Mouse (Mus musculus) mature B cell (primary cell): ENCODE measurements around the gene Slc4a3.

Experiments used
- in situ Hi-C: fragments of 300-500 bp; cut with MboI; formaldehyde crosslinking; loops from 2 replicates; pipeline ENCODE4 v1.14.3; 2019

Slc4a3 gene

DNA sequence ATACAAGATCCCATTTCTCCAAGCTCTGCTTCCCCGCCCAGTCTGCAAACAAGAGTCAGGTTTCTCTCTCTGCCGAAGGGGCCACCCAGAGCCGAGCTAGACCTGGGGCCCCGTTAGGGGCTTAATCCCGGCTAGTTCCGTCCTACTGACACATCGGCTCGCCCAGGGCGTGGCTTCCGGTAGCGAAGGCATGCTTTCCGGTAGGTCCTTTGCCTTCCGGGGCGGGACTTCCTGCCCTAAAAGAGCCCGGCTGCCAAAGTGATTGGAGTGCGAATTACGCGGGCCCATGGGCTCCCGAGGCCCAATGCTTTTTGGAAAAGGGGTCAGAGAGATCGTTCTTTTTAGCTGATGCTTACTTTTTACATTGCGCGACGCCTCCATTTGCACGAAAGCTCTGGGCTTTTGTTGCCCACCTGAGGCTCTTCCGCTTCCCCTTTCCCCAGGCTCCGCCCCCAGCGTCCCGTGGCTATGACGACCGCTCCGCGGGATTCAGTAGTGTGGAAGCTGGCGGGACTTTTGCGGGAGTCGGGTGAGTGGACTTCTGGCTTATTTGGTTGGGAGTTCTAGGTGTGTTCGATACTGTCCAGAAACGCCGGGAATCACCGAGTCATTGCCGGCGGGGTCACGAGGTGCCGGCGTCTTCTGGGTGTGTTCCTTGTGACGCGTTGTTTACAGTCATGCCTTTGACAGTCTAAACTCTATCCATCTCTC lies 24.6 kb upstream of the Slc4a3 start, which contains the start of gene Stk11ip:
TSS of gene Stk11ip (plus strand) at position 209 of the 711 bp plus-strand sequence.
- in situ Hi-C loops, result no loop called here

DNA sequence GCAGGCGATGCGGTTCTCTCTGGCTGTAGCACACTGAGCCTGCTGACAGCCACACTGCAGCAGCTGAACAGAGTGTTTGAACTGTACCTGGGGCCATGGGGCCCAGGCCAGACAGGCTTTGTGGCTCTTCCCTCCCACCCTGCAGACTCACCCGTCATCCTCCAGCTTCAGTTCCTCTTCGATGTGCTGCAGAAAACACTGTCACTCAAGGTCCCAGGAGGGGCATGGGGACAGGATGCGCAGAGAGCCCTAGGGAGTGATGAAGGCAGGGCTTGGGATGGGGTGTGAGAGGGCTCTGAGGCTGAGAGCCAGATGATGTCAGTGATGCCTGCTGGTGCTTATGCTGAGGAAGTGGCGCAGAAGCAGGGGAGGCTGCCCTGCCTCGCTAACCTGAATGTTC lies 21.4 kb upstream of the Slc4a3 start:
- in situ Hi-C loops, result no loop called here

DNA sequence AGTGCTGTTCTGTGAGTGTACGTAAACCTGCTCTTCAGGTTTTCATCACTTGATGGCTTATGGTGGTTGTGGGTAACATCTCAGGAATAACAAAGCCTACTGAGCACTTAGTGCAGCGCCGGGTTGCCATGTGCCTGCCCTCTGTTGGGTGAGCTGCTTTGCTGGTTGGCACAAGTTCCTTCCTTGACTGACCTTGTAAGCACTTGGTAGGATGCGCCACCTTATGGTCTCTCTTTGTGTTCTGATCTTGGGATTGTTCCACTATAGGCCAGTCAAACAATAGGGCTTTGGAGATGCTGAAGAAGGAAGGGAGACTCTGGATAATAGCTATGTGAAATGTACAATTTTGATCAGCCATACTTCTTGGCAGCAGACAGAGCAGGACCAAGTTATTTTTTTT lies 15.5 kb upstream of the Slc4a3 start:
- in situ Hi-C loops, result no loop called here

DNA sequence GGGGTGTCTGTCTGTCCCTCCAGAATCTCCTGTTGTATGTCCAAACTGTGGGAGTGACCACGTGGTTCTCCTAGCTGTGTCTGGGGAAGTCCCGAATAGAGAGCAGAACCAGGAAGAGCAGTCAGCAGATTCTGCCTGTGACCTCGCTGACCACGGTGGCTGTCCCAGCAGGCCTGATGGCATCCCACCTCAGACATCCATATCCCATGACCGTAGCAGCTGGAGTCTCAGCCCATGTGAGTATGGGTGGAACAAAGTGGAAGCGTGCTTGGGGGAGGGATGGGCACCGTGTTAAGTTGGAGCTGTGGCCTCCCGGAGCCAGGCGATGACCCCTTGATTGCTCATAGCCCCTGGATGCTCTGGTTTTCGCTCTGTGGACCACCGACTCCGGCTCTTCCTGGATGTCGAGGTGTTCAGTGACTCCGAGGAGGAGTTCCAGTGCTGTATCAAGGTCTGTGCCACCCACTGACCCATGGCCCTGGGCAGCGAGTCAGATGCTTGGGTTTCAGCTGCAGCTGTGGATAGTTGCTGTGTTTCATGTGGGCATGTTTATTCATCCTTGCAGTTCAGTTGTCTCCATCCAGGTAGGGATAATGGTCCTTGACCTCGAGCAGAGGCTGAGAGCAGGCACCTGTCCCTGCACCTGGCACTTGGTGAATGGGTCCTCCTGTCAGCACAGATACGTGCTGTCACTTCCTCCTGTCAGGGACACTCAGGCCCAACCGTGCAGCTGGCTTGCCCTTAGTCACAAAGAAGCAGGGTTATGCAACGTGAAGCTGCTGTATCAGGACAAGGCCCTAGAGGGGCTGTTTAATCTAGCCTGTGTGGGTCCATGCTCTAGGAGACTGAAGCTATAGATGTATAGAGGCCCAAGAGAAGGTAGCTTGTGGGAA lies 13.5 kb upstream of the Slc4a3 start:
- in situ Hi-C loops, result no loop called here

DNA sequence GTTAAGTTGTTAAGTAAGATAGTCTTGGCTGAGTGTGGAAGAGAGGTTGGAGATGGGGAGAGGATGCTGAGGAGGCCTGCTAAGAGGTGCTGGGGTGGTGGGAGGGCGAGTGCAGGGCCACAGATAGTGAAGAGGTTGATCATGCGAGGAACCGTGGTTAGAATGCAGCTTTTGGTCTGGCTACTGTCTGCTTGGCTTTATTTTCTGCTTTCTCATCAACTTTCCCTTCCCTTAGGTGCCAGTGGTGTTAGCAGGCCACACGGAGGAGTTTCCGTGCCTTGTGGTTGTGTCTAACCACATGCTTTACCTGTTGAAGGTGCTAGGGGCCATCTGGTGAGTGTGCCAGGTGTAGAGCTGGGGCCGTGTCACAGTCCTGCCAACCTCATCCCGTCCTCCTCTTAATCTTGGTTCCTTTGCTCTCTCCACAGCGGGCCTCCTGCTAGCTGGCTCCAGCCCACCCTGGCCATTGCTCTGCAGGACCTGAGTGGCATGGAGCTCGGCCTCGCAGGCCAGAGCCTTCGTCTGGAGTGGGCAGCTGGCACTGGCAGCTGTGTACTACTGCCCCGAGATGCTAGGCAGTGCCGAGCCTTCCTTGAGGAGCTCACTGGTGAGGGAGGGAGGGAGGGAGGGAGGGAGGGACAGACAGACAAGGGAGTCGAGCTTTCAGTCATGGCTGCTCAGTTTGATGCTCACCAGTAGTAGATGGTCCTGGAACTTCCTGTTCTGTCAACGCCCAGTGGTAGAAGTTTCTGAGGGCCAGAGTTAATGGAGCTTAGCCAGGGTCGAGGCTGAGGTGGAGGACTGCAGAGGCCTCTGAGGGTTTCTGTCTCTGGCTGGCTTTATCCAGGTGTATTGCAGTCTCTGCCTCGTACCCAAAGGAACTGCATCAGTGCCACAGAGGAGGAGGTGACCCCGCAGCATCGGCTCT lies 12.5 kb upstream of the Slc4a3 start:
- in situ Hi-C loops, result no loop called here

DNA sequence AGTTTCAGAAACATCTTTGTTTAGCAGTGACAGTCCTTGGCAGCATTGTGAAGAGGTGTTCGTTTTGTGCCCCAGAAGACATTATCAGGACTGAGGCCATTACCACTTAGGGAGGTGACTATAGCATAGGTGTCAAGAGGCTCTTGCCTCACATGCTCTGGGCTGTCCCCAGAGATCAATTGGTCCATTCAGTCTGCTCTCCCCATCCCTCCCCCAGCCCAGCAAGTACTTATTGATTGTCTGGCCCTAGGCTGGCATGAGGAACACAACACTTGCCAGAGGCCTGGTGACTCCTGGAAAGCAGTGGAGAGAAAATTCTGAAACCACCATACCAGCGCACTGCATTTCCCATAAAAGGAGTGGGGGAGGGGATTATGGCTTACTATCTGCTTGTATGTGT lies 8.5 kb upstream of the Slc4a3 start:
- in situ Hi-C loops, result no loop called here

DNA sequence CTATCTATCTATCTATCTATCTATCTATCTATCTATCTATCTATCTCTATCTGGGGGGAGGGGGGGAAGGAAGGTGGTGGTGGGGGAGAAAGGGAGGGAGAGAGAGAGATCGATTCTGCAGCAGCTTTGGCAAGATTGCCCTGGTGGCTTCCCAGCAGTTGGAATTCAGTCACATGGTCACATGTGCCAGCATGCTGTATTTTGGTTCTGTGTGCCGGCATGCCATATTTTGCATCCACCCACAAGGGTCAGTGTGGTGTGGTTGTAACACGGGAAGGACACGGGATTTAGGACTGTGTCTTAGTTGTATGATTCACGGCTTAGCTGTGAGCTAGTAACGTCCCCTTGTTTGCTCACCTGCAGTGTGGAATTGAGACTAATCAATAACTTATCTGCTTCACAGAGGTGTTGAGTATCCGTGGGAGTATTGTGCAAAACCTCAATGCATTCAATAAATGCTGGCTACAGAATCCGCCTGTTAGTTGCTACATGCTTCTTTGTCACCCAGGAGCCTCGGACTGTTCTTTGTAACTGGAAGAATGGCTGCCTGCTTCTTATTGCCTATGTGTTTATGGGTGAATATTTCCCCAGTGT lies 7.4 kb upstream of the Slc4a3 start:
- in situ Hi-C loops, result no loop called here

DNA sequence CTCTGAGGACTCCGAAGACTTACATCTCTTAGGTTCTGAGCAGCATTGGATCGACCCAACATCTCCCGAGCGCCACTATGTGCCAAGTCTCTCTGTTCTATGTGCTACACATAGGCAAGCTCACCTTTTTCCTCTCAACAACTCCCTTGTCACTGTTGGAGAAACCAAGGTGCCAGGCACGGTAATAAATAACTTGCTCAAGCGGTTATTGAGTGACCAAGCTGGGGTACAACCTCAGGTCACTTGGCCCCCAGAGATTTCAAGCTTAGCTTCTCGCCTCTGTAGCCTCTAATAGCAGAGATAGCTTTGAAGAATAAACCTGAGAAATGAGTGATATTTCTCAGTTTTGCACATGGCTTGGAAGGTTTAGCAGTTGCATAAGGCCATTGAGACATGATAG lies 4.6 kb upstream of the Slc4a3 start:
- in situ Hi-C loops, result no loop called here

DNA sequence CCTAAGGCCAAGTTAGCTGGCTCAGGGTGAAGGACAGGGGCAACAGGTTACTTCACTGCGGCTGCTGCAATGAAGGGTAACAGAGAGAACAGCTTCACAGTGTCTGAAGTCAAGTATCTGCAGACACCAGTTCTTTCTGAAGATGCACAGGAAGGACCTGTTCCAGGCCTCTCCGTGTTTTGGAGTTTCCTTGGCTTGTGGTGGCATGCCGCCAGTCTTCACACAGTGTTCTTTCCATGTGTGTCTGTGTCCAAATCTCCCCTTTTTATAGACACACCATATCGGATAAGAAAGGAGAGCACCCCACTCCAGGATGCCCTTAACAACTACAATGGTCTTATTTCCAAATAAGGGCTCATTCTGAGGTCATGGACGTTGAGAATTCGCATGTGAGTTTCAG lies 1.7 kb upstream of the Slc4a3 start:
- in situ Hi-C loops, result no loop called here

DNA sequence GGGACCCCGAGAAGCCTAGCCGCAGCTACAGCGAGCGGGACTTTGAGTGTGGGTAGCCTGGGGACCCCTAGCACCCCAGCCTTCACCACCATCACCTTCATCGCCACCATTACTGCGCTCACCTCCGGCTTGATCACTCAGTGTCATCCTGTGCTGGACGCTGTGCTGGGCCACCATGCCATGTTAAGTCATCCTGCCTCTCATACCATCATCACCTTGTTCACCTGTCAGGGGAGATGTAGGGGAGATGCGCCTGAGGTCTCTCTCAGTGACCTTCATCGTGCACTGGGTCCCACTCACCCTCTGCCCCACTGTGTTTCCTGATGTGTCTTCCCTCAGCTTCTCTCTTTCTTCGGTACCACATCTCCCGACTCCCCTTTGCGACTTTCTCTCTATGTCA lies 1.3 kb downstream of the Slc4a3 start:
- in situ Hi-C loops, result no loop called here

DNA sequence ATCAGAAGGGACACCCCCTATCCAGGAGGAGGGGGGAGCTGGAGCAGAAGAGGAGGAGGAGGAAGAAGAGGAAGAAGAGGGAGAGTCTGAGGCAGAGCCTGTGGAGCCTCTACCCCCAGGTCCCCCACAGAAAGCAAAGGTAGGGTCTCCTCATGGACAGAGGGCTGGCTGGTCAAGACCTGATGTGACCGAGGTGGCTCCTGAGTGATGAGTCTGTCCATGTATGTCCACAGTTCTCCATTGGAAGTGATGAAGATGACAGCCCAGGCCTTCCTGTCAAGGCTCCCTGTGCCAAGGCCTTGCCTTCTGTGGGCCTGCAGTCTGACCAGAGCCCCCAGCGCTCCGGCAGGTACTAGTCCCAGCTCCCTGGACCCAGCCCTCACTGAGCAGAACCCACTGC lies 2.0 kb downstream of the Slc4a3 start:
- in situ Hi-C loops, result no loop called here

DNA sequence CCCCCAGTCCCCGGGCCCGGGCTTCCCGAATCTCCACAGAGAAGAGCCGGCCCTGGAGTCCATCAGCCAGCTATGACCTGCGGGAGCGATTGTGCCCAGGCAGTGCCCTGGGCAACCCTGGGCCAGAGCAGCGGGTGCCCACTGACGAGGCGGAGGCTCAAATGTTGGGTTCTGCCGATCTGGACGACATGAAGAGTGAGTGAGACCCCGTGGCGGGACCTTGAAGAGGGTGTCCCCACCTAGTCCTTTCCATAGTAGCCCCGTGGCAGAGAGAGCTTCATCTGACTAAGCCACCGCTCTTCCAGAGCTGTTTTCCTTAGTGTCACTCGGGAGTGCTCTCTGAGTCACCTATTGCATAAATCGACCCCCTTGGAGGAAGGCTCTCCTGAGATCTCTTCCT lies 2.8 kb downstream of the Slc4a3 start:
- in situ Hi-C loops, result no loop called here

DNA sequence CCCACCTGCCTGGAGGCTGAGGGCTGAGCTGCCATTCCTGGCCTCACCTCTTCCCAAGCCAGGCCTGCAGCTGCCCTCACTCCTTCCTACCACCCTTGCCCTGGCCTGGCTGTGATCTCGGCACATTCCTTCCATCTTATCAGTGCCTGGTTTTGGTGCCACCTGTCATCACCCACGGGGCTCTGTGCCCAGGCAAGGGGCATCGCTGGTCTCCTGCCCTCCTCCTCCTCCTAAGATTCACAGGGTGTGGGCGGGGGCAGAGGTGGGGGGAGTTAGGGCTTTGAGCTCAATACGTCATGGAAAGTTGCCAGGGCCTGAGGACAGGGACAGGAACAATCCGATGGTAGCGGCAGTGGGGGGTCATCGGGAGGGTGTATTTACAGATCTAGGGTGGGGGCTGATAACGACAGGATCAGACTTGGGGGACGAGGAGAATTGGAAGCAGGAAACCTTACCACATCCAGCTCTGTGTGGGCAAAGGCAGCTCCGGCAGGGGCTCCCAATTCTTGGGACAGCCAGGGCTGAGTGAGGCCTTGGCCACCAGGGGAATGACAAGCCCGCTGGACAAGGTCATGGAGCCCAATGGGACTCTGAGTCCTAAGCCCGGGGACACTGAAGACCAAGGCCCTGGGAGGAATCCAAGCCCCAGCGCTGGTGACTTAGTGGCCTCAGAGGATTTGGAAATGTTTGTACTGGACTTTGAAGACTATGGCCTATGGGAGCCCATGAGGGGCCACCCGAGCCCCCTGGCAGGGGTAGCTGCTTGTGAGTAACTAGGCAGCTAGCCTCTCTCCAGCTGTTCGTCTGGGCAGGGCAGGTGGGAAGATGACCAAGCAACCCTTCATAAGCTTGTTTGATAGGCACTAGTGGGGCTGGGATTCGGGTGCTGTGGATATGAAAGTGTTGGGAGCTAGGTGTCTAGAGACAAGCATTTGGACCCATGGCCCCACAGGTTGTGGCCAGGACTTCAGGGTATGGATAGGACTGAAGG lies 3.5 kb downstream of the Slc4a3 start:
- in situ Hi-C loops, result no loop called here

DNA sequence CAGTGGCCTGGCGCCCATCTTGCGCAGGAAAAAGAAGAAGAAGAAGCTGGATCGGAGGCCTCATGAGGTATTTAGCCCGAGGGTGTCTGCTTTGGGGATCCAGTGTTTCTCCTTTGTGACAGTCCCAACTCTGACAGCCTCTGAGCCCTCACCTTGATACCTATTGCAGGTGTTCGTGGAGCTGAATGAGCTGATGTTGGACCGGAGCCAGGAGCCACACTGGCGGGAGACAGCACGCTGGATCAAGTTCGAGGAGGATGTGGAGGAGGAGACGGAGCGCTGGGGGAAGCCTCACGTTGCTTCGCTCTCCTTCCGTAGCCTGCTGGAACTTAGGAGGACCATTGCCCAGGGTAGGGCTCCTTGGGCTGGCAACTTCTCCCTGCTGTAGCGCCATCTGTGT lies 4.5 kb downstream of the Slc4a3 start:
- in situ Hi-C loops, result no loop called here

DNA sequence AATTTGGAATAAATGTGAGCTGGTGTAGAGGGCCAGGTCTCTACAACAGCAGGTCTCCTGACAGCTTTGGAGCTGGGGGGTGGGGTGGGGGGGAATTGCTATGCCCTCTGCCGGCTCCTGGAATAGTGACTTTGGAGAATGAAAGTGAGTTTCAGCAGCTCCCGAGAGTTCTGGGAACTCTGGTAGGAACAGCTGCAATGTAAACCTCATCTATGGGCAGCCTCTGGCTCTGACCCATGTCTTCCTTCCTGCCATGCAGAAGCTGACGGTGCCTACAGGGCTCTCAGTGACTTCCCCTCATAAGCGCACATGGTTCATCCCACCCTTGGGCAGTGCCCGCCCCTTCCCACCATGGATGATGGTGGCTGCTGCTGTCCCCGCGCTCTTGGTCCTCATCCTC lies 9.6 kb downstream of the Slc4a3 start:
- in situ Hi-C loops, result no loop called here

DNA sequence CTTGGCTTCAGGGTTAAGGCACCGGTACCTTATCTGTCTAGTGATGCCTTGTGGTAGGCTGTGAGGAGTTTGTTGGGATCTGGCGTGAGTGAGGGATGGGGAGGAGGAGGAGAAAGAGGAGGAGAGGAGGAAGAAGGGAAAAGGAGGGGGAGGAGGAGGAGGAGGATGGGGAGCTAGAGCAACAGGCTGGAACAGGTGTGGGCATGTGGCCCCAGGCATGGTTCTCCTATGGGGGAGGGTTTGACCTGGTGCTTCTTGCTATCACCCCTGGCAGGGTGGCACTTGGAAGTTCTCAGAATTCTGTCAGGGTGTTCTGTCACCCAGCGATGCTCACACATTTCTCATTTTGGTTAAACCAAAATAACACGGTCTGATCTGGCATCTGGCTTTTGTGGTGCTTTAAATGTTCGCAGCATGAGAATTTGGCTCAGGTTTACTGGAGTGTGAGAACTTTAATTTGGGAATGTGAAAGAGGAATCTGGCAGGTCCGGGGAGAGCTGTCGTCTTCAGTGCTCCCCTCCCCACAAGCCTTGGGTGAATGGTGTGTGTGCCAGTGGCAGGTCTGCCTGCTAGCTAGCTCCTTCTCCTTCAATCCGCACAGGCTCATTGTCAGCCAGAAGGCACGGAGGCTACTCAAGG lies 10.2 kb downstream of the Slc4a3 start:
- in situ Hi-C loops, result no loop called here

DNA sequence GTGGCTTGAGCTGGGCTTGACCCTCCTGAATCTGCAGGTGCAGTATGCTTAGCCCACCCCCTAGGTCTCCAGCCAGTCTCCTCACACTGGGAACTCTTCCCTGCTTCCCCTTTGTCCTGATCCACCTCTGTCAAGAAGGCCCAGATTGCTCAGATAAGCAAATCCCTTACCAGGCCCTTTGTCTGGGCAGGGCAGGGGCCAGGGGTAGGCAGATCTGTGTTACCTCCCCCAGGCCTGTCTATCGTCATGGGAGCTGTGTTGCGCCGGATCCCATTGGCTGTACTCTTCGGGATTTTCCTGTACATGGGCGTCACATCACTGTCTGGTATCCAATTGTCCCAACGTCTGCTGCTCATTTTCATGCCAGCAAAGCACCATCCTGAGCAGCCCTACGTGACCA lies 11.0 kb downstream of the Slc4a3 start:
- in situ Hi-C loops, result no loop called here

DNA sequence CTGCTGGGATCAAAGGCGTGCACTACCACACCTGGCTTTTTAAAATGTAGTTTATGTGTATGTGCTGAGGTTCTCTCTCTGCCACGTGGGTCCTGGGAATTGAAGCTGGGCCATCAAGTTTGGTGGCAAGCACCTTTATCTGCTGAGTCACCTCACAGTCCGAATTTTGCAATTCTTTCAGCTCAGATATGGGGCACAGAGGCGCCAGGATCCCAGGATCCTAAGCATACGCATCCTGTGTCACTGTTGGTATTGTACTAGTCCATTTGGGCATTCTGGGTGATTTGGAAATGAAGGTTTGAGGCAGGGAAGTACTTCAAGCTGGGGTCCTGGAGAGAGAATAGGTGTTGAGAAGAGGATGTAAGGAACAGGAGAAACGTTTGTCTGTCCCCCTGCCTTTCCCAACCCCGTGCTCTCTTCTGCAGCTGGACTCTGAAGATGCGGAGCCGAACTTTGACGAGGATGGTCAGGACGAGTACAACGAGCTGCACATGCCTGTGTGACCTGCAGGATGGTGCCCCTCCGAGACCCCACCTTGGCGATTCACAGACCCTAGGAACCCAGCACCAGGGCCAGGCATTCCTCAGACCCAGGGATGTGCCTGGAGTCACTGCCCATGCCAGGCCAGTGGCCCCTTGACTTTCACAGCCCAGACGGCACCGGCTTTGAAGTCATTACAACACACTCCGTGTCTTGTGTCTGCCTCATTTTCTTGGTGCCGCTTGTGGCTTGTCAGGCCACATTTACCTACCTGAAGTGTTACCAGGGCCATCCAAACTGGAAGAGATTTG lies 12.5 kb downstream of the Slc4a3 start:
- in situ Hi-C loops, result no loop called here

DNA sequence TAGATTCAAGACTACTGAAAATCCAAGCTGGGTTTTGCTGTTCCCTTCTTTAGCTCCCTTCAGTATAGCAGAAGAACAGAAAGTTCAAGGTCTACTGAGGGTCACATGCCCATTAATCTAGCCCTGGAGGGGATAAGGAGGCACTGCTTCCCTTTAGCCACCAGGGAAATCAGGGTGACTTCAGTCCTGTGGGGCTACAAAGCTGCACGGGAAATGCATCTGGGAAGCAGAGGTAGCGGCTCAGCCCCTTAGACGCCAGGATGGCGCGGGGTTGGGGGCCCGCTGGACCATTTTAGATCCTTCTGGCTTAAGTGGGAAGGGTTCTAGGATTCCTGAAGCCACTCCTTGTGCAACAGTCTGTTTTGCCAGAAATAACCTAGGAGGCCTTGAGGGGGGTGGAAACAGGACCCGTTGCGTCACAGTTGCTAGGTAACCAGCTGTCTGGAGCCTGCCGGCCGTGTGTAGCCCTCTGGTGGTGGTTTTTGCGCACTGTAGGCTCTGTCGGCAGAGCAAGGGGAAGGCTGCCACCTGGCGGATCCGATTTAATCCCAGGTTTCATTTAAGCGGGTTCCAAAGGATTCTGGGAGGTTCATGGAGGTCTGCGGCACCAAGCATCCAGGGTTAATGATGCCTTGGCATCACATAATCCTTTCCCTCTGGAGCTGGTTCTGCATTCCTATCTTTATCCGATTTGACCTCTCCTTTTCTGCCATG lies 13.3 kb downstream of the Slc4a3 start:
- in situ Hi-C loops, result no loop called here
